Mouse (Mus musculus): ENCODE results near the gene Inhbb.

Inhbb gene

DNA sequence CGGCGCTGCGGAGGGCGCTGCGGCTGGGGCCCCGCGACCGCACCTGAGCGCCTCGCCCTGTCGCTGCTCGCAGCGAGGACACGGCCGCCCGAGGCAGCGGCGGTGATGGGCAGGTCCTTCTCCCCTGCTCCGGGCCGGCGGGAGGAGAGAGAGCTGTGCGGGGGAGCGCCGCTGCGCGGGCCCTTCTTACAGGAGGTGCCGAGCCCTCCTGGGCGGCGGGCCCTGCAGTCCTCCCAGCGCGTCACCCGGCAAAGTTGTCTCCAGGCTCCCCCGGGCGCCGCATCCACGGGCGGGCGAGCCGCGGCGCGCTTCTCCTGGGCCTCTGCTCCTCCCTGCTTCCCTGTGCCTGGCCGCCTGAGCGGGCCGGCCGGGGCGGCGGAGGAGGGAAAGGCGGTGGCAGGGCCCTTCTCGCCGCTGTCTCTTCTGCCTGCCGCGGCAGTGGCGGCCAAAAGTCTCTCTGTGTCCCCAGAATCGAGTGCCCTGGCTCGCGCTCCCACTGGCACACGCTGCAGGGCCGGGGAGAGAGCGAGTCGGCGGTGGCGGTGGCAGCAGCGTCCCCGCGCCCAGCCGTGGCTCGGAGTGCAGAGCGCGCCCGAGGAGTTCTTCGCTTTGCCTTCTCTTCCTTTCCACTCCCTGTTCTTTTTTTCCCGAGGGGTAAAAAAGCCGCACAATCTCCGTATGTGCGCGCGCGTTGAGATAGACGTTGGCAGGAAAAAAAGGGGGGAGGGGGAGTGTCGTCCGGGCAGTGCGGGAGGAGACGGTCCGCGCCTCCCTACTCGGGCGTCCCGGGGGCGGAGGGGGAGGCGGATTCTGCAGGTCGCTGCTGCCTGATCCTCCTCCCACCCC is at the start of gene Inhbb:
TSS of gene Inhbb (minus strand) at position 673 of the 846 bp plus-strand sequence.
- peak; percentile 72 for DNase-seq

DNA sequence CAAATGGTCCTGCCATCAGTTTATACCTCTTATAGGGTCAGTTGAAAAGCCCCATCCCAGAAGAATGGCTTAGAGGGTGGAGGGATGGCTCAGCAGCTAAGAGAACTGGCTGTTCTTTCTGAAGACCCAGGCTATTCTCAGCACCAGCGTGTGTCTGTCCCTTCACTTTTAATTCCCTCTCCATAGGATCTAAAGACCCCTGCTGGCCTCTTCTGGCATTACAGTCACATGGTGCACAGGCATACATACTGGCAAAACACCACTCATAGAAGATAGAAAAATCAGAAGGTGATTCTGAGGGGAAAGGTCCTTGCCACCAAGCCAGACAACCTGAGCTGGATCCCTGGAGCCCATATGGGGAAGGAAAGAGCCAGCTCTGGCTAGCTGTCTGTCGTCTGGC is 41.3 kb upstream of the Inhbb start:
- peak; percentile 77 for DNase-seq

DNA sequence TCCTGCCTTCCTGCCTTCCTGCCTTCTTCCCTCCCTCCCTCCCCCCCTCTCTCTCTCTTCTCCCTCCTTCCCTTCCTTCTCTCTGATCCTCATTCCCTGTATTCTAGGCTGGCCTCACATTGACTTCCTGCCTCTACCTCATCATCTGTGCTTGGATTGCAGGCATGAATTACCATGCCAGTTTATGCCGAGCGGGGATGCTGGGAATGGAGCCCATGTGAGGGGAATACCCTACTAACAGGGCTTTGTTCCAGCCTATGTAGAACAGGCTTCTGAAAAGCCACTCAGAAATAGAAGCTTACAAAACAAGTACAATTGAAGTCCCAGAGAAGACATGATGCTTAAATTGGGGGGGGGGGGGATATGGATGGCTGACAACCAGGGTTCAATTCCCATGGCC is 38.0 kb upstream of the Inhbb start:
- DNase-seq, result no peak

DNA sequence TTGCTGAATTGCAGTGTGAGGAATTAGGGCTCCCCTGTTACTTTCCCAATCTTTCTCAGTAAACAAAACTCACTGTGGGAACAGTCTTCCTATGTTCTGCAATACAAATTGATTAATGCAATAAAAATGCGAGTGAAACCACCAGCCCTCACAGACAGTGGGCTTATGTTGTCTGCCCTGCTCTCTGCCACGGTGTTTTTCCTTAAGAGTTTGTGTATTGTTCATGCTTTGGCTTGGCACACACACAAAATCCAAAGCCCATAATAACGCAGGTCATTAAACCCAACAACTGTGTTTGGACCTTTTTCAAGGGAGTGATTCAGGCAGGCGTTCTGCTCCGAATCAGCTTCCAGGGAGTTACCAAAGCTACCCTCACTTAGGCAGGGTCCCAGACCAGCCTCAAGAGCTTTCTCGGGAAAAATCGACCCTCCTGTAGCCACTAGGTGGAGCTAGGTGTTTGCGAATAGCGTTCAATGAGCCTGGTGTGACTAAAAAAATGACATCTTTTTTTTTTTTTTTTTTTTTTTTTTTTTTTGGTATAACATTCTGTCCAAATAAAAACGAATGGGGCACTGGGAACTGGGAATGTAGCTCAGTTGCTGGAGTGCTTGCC is 36.1 kb upstream of the Inhbb start:
- DNase-seq, result peak; percentile 73

DNA sequence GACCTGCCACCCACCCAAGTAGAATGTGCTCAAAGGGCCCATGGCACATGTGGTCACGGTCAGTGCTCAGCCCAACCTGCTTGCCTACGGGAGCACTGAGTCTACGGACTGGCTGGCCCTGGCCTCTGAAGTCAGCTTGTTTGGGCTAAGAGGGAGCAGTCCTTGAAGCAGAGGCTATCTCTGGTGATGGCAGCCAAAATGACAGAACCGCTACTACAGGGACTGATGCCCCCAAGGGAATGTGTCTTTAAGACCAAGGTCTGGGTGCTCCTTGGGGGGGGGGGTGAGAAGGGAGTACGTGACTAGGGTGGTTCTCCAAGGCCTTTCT is 35.4 kb upstream of the Inhbb start:
- DNase-seq, result no peak

DNA sequence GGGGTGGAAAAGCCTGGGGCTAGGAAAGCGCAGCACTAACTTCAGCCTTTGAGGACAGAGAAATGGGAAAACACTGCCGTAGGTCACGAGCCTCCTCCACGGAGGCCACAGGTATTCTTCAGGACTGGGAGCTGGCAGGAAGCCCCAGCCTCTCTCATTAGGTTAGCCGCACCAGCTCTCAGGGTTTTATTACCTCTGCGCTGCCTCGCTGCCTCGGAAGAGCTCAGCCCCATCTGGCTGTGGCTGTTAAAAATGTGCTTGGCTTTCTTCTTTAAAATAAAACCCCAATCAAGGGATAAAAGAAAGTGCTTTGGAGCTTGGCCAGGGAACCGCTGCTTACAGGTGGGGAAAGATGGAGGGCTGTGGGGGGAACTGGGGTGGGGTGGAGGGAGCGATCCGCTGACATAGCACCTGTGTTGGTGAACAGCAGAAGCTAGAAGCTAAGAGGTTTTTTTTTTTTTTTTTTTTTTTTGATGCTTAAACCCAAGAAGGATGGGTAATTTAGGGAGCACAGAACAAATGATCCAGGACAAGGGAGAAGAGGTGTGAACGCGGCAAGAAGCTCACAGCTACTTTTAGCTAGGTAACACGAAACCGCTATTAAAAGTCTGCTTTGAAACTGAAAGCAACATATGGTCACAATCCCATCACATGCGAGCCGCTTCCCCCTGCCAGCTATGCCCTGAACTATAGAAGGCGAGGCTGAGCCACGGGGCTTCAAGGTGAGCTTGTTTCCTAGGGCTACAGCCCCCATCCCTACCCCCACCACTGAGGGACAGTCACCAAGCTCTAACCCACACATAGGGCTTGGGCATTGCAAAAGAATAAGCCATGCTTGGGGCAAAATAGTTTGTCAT is 34.9 kb upstream of the Inhbb start:
- DNase-seq, result no peak

DNA sequence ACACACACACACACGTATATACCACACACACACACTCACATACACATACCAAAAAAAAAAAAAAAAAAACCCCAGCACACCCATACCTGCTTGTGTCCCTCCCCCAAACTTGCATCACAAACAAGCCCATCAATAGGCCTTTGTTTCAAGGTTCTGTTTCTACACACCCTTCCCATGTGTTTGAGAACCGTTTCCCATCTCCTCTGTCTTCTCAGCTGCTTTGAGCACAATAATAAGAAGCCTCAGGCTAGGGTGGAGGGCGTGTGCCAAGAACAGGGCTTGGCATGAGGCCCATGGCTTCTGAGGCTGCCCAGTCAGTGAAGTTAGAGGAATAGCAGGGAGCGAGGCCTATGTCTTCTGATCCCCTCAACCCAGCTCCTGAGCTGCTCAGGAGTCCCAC is 31.7 kb upstream of the Inhbb start:
- DNase-seq, result no peak

DNA sequence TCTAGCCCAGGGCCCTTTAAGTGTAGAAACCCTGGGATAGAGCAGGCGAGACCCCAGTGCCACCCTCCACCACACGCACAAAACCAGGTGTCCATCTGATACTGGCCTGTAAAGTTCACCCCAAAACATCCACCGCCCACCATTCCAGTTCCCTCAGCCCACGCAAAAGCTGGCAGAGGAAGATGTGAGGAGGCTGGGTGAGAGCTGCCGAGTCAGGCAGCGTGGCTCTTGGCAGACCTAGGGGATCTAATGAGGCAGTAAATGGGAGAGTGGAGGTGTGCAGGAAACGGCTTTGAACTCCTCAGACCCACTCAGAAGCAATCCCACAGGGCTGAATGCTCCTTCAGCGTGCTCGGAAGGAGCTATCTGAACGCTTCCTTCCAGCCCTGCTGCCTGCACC is 29.4 kb upstream of the Inhbb start:
- DNase-seq, result no peak

DNA sequence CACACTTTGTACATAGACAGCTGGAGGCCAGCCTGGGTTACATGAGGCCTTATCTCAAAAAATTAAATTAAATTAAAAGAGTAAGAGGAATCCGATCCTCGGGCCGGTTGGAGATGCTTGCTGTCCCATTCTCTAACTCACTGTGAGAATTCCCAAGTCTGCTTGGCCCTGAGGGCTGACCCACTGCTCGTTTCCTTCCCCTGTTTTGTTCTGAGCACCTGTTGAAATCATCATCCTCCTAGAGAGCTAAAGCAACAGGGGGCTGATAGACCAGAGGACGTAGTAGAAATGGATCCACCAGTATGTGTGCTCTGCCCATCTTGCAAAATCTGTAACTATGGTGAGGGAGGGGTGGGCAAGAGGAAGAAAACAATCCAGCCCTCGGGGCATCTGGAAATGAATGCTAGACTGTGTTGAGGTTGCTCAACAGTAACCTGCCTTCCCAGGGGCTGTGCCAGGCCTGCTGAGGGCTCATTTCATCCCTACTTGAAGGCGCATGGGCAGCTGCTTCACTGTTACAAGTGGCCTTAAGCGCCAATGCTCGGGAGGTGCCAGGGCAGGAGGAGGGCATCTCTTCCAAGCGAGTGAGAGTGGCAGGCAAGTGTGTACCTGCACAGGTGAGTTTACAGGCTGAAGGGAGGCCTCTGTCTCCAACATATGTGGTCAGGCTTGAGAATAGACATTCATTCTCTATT is 28.8 kb upstream of the Inhbb start:
- DNase-seq, result no peak

DNA sequence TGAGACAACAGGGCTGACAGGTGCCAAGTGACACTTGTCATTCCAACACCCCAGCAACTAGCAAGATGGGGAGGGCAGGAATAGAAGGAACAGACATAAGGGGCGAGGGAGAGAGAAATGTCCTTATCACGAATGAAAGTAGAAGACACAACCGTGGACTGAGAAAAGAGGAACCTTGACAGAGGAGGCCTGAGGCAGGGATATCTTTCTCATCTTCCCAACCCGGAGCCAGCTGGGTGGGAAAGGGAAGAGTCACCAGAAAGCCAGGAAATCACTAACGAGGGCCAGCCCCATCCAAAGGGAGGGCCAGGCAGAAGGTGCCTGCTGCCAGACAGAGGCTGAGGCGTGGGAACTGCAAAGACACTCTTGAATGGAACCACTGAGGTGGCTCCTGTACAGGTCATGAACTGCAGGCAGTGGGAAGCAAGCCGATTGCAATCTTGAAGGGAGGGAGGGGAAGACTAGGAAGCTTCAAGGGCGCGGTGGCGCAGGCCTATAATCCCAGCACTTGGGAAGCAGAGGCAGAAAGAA is 24.8 kb upstream of the Inhbb start:
- DNase-seq, result no peak

DNA sequence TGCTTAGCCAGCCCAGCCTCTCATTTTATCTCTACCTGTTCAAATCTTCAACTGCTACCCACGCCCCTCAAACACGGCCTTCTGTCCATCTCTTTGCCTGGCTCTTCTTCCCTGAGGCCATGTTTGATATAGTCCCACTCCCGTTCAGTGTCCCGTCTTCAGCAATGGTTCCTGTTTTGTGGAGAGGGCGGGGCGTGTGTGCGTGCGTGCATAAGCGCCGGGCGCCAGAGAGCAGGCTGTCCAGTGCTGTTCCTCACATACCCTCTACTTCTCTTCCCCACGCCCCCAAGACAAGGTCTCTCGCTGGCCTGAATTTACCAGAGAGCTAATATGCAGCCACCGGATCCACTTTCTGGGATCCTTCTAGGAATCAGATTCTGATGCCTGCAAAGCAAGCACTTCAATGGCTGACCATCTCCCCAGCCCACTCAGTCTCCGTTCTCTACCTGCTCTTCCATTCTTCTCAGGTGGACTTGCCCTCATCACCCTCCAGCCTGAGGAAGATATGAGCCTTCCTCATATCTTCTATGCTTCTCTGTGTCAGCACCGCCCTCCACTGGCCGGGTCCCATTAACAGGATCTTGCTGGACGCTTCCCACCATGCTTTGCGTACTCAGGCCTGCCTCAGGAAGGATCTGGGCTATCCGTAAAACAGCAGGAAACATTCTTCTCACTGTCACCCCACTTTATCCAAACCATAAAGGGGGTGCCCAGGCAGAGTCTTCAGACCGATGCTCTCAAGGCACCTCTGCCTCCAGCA is 21.7 kb upstream of the Inhbb start:
- DNase-seq, result no peak

DNA sequence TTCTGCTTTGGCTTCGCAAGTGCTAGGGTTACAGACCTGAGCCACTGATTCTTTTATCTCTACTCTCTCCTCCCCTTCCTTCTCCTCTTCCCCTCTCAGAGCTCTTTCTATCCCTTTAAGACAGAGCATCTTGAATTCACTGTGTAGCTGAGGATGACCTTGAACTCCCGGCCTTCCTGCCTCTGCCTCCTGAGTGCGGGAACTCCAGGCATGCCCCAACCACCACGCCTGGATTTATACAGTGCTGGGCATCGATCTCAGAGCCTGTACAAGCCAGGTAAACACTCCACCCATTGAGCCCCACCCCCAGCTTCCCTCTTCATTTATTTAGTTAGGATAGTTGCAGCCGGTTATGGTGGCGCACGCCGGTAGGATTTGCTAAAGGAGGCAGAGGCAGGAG is 20.9 kb upstream of the Inhbb start:
- DNase-seq, result no peak

DNA sequence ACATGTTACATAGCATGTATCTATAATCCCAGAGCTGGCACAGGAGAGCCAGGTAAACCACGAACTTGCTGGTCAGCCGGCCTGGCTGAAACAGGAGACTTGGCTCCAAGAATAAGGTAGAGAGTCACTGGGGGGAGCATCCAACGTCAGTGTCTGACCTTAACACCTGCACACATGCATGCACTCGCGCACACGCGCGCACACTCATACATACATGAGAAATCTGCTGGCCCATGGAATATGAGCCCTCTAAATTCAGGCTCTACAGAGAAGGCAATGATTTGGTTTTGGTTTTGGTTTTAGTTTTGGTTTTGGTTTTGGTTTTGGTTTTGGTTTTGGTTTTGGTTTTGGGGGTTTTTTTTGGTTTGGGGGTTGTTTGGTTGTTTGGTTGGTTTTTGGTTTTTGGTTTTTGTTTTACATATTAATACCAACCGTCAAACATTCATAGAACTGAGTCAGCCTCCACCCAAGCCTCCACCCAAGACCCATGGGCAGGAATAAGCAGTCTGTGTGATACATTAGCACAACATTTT is 16.1 kb upstream of the Inhbb start:
- no peak for DNase-seq

DNA sequence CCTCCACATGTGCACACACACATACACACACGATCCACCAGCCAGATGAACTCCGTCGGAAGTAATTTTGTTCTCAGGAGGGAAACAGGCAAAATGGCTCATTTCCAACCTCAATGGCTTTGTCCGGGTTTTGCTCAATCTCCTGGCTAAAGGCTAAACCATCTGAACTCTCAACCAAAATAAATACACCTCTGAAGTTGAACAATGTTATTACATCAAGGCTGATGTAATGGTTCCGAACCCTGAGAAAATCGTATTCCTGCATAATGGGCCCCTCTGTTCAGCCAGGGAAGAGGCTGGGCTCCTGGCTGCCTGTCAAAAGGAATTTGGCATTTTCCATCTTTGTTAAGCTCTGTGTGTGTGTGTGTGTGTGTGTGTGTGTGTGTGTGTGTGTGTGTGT is 15.4 kb upstream of the Inhbb start:
- DNase-seq, result no peak

DNA sequence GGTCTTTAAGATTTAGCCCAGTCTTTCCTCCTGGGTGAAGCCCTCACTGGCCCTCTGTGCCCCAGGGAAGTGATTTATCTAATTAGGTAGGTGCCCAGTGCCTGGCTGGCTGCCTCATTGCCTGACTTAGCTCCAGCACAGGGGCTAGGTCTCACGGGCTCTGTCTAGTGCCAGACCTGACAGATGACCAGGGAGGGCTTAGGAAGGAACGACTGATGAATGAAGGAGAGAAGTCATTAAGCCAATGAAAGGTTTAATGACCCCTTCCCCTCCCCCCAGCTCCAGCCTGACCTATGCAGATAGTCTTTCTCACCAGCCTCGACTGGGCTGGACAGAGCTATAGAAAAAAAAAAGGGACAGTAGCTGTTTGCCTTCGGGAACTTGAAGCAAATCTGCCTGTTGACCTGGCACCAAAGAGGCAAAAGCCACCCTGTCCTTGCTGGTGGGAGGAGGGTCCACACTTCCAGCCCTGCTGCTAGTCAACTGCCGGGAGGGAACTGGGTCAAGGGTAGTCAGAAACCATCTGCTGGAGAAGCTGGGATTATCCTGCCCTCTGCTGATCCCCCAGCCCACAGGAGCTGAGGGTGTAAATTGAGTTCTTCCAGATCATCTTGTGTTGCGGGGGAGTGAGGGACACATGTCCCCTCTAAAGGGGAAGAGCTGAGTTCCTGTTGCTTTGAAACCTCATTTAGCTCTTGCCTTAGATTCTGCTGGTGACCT is 2.3 kb upstream of the Inhbb start:
- peak; percentile 88 for DNase-seq

DNA sequence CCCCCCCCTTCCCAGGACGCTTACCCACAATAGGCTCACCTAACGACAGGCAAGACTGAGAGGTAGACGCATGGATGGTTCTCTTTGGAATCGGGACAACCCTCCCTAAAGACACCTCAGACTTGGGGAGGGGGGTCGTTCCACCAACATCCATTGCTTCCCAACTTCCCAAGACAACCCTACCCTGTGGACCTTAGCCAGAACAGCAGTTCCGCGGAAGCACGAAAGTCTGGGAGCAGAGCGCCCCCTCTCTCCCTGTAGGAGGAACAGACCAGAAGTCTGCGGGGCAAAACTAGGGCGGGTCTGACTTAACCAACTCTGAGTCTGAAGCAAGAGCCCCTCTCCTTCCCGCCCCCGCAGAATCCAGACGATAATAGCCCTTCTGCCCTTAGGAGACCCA is 1.5 kb upstream of the Inhbb start:
- peak; percentile 81 for DNase-seq

DNA sequence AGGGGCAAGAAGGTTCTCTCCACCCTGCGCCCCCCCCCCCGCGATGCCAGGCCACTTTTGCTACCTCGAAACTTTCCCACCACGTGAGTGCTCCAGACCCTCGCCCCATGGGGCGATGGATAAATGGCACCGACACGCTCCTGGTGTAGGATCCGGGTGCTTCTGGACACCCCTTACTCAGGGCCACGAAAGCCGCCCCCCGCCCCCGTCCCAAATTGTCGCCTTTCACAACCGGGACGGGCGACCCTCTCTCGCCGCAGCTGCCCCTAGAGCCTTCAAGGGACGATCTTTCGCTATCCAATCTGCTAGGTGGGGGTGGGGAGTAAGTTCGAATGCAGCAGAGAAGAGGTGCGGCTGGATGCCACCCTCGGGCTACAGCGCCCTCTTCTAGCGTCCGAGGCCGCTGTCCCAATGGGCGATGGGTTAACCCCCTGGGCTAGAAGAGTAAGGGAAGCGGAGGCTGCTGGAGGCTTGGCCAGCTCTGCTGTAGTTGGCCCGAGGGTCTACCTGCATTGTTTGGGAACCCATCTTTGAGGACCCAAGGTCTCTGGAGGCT is 490 bp upstream of the Inhbb start:
- DNase-seq, result peak; percentile 52

DNA sequence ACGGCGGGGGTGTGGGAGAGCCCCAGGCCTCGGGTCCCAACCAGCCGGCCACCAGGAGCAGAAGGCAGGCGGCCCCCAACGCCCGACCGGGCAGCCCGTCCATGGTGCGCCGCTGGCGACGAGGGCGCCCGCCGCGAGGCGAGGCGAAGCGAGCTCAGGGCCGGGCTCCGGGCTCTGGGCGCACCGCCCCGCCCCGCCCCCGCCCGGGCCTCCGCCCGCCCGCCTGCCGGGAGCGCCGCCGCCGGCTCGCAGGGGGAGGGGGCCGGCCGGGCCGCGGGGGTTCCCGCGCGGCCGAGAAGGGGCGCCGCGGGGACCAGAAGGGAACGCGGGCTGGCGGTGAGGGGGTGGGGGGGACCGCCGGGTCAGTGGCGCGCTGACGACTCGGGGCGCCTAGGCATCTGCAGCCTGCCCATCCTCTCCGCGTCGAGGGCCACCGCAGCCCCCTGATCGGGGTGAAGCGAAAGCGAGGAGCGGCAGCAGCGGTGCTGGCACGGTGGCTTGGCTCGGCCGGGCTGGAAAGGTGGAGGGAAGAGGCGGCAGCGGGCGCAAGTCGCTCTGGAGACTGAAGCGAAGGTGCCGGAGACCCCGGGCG is 968 bp downstream of the Inhbb start:
- DNase-seq, result peak; percentile 59

DNA sequence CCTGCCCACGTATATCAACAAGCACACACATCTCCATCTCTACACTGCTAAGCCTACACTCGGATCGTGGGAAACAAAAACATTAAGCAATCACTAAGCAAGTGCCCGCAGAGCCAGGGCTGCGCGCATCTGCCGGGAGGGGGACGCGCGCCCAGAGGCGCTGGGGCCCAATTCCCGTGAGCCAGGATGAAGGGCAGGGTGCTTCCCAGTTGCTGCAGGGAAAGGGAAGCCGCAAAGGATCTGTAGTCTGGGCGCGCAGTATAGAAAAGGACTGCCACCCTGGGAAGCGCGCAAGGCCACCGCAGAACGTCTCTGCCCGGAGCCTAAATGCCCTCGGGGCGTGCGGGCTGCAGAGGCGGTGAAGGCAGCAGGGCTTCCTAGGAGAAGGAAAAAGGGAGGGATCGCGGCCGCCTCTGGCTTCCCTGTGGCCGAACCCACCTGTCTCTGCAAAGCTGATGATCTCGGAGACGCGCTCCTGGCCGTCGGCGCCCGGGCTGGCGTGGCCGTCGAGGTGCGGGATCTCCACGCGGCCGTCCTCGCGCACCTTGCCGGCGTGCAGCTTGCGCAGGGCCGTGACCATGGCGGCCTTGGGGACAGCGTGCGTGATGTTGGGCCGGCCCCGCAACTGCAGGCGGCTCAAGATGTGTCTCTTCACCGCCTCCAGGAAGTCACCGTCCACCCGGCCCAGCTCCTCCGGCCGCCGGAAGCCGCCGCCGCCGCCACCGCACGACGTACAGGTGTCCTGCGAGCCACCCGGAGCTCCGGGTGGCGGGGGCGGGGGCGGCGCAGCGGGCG is 1.7 kb downstream of the Inhbb start:
- peak; percentile 56 for DNase-seq
